In the genomic region with DNA sequence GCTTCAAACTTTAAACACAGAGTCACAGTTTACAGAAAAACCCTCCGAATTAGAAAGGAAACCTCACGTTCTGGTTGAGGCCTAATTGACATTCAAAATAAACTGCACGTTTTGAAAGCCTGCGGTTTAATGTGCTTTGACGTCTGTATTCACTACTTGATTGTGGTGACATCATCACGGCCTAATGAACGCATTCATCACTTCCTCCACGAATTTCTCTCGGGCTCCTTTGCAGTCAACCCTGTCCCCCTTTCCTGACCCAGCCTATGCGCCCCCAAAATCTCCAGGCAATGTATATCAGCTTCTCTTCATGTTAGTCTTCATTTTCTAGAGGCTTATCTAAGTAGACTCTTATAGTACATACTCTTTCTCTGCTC, we compare ENCODE assay signal across 18 mouse cellular contexts.
DNase-seq lines count a peak whose midpoint lies in the region; ATAC-seq lines count a peak whose summit lies in the region.
"Had no signal": no experiment of that assay in that cellular context is flagged by ENCODE, and none has a peak within 500 bp of the region (broad histone marks: within the 10 kb centered on the region; RNA-seq: fewer than 3 reads in every experiment).

No protein-coding gene starts in this region.

- DNase-seq in neural tube, embryonic 10.5 days (ENCODE audit: extremely low spot score, low spot score): no peak
- DNase-seq in spleen, adult 12 weeks (ENCODE audit: low spot score): no peak
- no peak for DNase-seq in heart, postnatal 25 days (ENCODE audit: low spot score)
- DNase-seq: B cell, adult 2 months; cerebellum, adult 11-12 months; gastrocnemius, postnatal 25 days; kidney, adult 2 months; kidney, postnatal 4 days; lung, postnatal 14 days; thymus, postnatal 36 days had no signal

- intact Hi-C loops in heart, postnatal 25 days (cut with DNase I): no loop called here

- ATAC-seq in neural tube, embryonic 13.5 days (ENCODE audit: low read depth): no peak
- no peak for ATAC-seq in hindbrain, embryonic 13.5 days (ENCODE audit: low FRiP score)
- ATAC-seq in midbrain, embryonic 16.5 days: no peak
- ATAC-seq in heart, embryonic 11.5 days (replicated peaks; ENCODE audit: insufficient number of reproducible peaks, low FRiP score, low TSS enrichment): no peak

- WGBS in neural tube, embryonic 13.5 days: 40% methylated on average over 10 of the region's 10 CpGs
- 39% methylated on average over 10 of the region's 10 CpGs for WGBS in hindbrain, embryonic 13.5 days
- WGBS in midbrain, embryonic 16.5 days: 54% methylated on average over 10 of the region's 10 CpGs
- 80% methylated on average over 10 of the region's 10 CpGs for WGBS in heart, embryonic 11.5 days (ENCODE audit: insufficient replicate concordance)

- no peak overlapping the region for H3K9ac ChIP-seq in neural tube, embryonic 13.5 days
- no peak overlapping the region for H3K9ac ChIP-seq in hindbrain, embryonic 13.5 days
- no peak overlapping the region for H3K9ac ChIP-seq in midbrain, embryonic 16.5 days (ENCODE audit: low read depth, low read length)
- no peak overlapping the region for H3K9ac ChIP-seq in heart, embryonic 11.5 days (ENCODE audit: low read depth, low read length)
- H3K9ac ChIP-seq: heart, embryonic 13.5 days; limb, embryonic 13.5 days; liver, embryonic 15.5 days; neural tube, embryonic 12.5 days had no signal

- no peak overlapping the region for H3K4me3 ChIP-seq in neural tube, embryonic 13.5 days
- no peak overlapping the region for H3K4me3 ChIP-seq in hindbrain, embryonic 13.5 days
- H3K4me3 ChIP-seq in midbrain, embryonic 16.5 days (ENCODE audit: low read depth, low read length): no peak overlapping the region
- H3K4me3 ChIP-seq in heart, embryonic 11.5 days (ENCODE audit: low read depth, low read length): no peak overlapping the region
- H3K4me3 ChIP-seq: heart, embryonic 13.5 days; limb, embryonic 13.5 days; liver, embryonic 15.5 days; neural tube, embryonic 12.5 days had no signal

- H3K36me3 ChIP-seq in neural tube, embryonic 13.5 days: no peaks in the 10 kb centered on the region
- H3K36me3 ChIP-seq in hindbrain, embryonic 13.5 days: no peaks in the 10 kb centered on the region
- no peaks in the 10 kb centered on the region for H3K36me3 ChIP-seq in midbrain, embryonic 16.5 days (ENCODE audit: control insufficient read depth, insufficient read depth, low read length)
- no peaks in the 10 kb centered on the region for H3K36me3 ChIP-seq in heart, embryonic 11.5 days (ENCODE audit: control insufficient read depth, insufficient read depth, low read length)
- H3K36me3 ChIP-seq: heart, embryonic 13.5 days; limb, embryonic 13.5 days; liver, embryonic 15.5 days; neural tube, embryonic 12.5 days had no signal

- H3K4me2 ChIP-seq in neural tube, embryonic 13.5 days: no peak overlapping the region
- no peak overlapping the region for H3K4me2 ChIP-seq in hindbrain, embryonic 13.5 days
- H3K4me2 ChIP-seq in midbrain, embryonic 16.5 days (ENCODE audit: low read length): no peak overlapping the region
- H3K4me2 ChIP-seq in heart, embryonic 11.5 days: no peak overlapping the region
- H3K4me2 ChIP-seq: heart, embryonic 13.5 days; limb, embryonic 13.5 days; liver, embryonic 15.5 days had no signal

- peak overlapping the region; percentile 81 for H3K27ac ChIP-seq in neural tube, embryonic 13.5 days (replicated peaks)
- H3K27ac ChIP-seq in hindbrain, embryonic 13.5 days: peak overlapping the region; percentile 74
- peak overlapping the region; percentile 3; the same call in 1 of the 2 replicates for H3K27ac ChIP-seq in midbrain, embryonic 16.5 days (ENCODE audit: low read length)
- H3K27ac ChIP-seq in heart, embryonic 11.5 days (ENCODE audit: low read depth, low read length): no peak overlapping the region
- H3K27ac ChIP-seq: heart, embryonic 13.5 days; limb, embryonic 13.5 days; liver, embryonic 15.5 days had no signal

- no peaks in the 10 kb centered on the region for H3K27me3 ChIP-seq in neural tube, embryonic 13.5 days
- no peaks in the 10 kb centered on the region for H3K27me3 ChIP-seq in hindbrain, embryonic 13.5 days
- H3K27me3 ChIP-seq in midbrain, embryonic 16.5 days (ENCODE audit: control insufficient read depth, insufficient read depth, low read depth, low read length): no peaks in the 10 kb centered on the region
- H3K27me3 ChIP-seq in heart, embryonic 11.5 days (ENCODE audit: control insufficient read depth, insufficient read depth, low read length): no peaks in the 10 kb centered on the region
- H3K27me3 ChIP-seq: heart, embryonic 13.5 days; limb, embryonic 13.5 days; liver, embryonic 15.5 days; neural tube, embryonic 12.5 days had no signal

- H3K9me3 ChIP-seq in neural tube, embryonic 13.5 days: no peaks in the 10 kb centered on the region
- H3K9me3 ChIP-seq in hindbrain, embryonic 13.5 days: no peaks in the 10 kb centered on the region
- no peaks in the 10 kb centered on the region for H3K9me3 ChIP-seq in midbrain, embryonic 16.5 days (replicated peaks; ENCODE audit: control insufficient read depth, low read length, poor library complexity, severe bottlenecking)
- no peaks in the 10 kb centered on the region for H3K9me3 ChIP-seq in heart, embryonic 11.5 days (replicated peaks; ENCODE audit: control insufficient read depth, low read length)
- H3K9me3 ChIP-seq: heart, embryonic 13.5 days; limb, embryonic 13.5 days; liver, embryonic 15.5 days; neural tube, embryonic 12.5 days had no signal

- H3K4me1 ChIP-seq in neural tube, embryonic 13.5 days (replicated peaks): peaks cover 35% of the 10 kb centered on the region
- H3K4me1 ChIP-seq in hindbrain, embryonic 13.5 days (replicated peaks): peaks cover 15% of the 10 kb centered on the region
- peaks cover 3% of the 10 kb centered on the region; the same call in 1 of the 2 replicates for H3K4me1 ChIP-seq in midbrain, embryonic 16.5 days (ENCODE audit: control insufficient read depth, insufficient read depth, low read length)
- no peaks in the 10 kb centered on the region for H3K4me1 ChIP-seq in heart, embryonic 11.5 days (ENCODE audit: control insufficient read depth, insufficient read depth, low read length)
- H3K4me1 ChIP-seq: heart, embryonic 13.5 days; liver, embryonic 15.5 days had no signal
